Mouse (Mus musculus): ENCODE results near the gene AW822073.
A peak's percentile ranks its signal among the peaks of the same experiment; 100 is the strongest.
"Not testable (repeated sequence)": the region's sequence is repeated elsewhere in the genome, so short reads cannot be mapped to it uniquely, and the experiment has no call there.

The AW822073 gene

DNA sequence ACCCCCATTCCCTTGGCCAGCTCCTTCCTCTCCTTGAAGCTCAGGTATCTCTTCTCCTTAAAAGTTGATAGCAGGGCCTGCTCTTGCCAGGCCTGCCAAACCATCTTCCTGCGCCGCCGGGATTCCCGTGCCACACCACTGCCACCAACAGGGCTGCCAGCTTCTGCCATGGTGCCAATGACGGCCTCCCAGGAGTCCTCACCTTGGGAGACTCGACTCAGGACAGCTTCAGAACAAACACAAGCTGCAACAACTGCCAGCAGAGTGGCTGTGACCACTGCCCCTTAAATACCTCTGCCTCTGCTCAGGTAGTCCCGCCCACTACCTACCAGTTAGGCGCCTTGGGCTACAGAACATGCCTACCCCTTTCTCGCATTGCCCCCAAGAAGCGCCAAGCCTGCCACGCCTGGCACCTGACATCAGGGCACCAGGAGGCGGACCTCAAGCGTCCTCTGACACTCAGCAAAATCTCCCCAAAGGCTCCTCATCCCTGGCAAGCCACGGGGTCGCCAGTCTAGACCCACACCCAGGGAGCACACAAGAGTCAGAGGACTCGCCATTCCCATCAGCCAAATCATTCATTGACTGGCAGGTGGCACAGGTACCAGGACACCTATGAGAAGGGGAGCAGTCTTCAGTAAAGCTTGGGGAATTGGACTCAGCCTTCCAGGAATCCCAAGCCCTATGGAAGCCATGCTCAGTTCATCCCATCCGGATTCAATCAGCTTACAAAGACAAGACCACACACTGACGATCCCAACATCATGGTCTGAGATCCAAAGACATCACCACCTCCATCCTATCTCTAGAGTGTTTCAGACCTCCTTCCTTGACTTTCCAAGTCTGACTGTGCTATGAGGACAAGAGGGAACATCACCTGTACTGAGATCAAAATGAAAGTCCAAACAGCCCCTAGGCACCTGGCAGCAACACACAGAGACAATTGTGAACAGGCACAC is at the start of gene AW822073:
AW822073 (minus strand) TSS at position 104 of the 959 bp plus-strand sequence.
- peak; percentile 50 to 58 for DNase-seq (ENCODE audit: low spot score in 2 of 2)

DNA sequence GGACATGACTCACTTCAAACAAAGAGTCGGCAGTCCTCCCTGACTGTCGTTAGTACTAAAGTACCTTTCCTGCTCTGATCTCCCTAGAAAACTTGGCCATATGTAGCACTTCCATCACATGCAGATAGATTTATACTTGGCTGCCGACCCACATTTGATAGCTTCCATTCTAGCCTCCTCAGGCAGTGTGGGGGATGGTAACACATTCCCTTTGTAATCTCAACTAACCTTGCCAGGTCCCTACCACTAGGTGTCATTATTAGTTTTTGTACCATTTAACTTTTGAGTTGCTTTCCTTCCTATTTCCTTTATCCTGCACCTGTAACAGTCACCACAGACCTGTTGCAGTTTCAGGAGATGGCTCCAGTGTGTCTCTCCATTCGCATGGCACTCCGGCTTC is 33.7 kb upstream of the AW822073 start:
- DNase-seq (ENCODE audit: low spot score in 2 of 2): no peak

DNA sequence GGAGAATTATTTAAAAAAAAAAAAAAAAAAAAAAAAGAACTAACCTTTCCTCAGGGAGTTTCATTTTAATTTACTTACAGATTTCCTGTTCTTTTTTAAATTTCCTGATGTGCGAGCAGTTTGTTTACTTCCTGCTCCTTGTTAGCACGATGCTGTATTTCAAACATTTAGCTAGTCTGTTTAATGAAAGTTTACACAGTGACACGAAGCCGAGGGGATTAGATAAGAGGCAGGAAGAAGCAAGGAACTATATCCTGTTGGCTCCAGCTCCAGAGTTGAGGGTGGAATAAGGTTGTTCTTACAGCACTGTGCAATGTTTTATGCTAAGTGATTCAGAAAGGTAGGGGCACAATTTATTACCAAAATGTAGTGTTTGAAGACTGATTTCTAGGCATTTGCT is 31.2 kb upstream of the AW822073 start:
- DNase-seq (ENCODE audit: low spot score in 2 of 2): no peak

DNA sequence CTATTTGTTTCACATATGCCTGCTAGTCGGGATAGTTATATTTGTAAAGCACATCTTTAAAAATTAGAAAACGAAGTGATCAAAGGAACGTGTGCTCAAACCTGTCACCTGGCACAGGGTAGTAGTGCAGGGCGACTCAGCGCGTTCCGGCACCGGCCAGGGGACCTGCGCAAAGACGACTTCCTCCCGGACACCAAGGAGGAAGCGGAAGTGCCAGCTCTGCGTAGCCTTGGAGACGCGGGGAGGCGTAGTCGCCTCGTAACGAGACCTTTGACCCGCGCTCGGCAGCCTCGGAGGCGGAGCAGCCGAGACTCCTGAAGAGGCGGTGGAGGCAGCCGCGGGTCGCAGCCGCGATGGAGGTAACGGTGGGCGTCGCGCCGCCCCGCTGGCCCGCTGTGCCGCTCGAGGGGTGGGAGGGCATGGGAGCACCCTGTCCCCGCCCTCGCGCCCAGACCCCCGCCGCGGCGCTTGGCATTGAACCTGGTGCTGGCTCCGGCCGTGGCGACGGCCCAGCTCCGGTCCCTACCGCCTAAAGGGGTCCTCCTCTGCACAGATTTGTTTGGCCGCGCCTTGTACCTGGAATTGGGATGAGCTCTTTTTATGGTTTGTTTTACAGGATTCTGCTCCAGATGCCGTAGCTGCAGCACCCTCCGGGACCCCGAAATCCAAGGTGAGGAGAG is 30.6 kb upstream of the AW822073 start, which contains the start of gene Gcc2:
Gcc2 (plus strand) TSS at position 285 of the 680 bp plus-strand sequence.
- DNase-seq (ENCODE audit: low spot score in 2 of 2): peak; percentile 96

DNA sequence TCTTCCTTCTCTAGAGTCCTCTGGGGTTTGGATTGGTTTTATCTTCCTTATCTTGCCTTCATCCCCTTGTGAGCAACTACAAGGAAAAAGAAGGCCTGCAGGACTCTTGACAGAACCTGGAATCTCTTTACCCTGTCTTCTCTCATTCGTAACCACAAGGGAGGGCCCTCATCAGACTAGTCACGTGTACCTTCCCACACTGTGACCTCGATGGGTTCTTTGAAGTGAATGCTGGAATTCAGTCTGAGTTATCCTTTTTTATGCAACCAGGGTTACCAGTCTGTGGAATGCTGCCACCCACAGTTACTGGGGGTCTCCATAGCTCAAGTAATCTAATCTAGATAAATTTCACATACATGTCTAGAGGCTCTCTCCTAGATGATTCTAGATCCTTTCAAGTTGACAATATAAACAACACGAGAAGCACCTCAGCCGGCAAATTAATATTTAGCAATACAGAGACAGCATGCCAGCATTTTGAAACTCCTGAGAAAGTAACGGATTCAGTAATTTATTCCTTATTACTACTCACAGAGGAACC is 30.0 kb upstream of the AW822073 start:
- DNase-seq (ENCODE audit: low spot score in 2 of 2): no peak

DNA sequence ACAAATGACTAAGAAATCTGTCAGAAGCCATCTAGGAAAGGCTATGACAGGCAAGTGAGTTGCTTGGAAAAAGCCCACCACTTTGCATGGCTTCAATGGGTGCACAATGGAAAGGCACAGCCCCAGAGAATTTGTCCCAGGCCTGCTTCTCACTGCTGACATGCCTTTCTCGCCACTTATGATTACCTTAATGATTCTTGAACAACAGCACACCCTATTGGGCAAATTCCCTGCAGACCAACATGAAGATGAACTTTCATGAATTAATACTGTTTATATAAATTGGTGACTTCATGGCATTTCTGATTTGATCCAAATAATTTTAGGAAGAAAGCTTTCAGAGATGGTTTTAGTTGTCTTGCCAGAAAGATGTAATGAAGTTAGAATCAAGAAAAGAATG is 24.8 kb upstream of the AW822073 start:
- DNase-seq (ENCODE audit: low spot score in 2 of 2): no peak

DNA sequence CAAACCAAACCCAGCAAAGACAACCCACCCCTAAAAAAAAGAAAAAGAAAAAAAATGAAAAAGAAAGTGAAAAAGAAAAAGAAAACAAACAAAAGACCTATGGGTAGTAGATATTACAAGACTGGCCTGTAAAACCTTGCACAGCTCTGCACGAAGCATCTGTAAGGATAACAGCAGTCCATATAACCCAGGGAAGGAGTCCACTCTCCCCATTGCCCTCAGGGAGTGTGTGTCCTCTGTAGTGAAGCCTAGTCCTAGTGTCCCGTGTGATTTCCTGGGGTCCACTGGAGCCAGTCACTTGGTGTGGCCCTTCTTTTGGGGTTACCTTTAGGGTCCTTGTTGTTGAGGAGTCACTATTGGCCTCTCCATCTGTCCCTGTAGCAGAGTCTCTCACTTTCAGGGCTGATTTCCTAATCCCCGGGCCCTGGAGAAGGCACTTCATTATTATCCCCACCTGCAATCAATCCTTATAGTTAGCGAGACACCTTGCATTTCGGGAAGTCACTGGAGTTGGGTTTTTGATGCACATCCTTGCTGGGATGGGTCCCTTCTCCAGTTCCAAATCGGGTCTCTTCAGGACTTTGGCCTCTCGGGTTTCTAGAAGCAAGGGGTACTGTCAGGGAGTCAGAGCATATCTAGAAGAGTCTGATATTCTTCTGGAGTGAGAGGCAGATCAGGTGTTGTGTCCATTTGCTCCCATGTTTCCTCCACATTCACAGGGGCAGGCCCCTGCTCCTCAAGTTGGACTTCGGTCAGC is 14.4 kb upstream of the AW822073 start:
- DNase-seq (ENCODE audit: low spot score in 2 of 2): peak; percentile 58 to 65

DNA sequence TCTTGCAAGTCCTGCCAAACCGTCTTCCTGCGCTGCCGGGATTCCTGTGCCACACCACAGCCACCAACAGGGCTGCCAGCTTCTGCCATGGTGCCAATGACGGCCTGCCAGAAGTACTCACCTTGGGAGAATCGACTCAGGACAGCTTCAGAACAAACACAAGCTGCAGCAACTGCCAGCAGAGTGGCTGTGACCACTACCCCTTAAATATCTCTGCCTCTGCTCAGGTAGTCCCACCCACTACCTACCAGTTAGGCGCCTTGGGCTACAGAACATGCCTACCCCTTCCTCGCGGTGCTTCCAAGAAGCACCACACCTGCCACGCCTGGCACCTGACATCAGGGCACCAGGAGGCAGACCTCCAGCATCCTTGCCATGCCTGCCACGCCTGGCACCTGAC is 11.9 kb upstream of the AW822073 start, which contains the start of gene Gm4981:
Gm4981 (minus strand) TSS at position 89 of the 400 bp plus-strand sequence.
- DNase-seq (ENCODE audit: low spot score in 2 of 2): no peak

DNA sequence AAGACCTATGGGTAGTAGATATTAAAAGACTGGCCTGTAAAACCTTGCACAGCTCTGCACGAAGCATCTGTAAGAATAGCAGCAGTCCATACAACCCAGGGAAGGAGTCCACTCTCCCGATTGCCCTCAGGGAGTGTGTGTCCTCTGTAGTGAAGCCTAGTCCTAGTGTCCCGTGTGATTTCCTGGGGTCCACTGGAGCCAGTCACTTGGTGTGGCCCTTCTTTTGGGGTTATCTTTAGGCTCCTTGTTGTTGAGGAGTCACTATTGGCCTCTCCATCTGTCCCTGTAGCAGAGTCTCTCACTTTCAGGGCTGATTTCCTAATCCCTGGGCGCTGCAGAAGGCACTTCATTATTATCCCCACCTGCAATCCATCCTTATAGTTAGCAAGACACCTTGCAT is 10.3 kb upstream of the AW822073 start:
- DNase-seq (ENCODE audit: low spot score in 2 of 2): not testable (repeated sequence)

DNA sequence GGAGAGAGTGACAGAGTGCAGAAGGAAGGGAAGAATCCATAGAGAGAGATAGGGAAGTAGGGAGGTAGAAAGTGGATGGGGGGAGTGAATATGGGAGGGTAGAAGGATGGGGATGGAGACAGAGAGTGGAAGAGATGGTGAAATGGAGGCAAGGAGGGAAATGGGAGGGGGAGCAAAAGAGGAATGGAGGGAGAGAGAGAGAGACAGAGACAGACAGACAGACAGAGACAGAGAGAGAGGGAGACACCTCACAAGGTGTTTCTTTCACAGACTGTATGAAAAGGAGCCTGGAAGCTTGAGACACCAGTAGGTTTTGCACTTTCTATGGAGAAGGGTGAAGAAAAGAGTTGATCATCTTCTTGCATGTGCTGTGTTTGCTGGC is 9.0 kb upstream of the AW822073 start:
- DNase-seq (ENCODE audit: low spot score in 2 of 2): not testable (repeated sequence)

DNA sequence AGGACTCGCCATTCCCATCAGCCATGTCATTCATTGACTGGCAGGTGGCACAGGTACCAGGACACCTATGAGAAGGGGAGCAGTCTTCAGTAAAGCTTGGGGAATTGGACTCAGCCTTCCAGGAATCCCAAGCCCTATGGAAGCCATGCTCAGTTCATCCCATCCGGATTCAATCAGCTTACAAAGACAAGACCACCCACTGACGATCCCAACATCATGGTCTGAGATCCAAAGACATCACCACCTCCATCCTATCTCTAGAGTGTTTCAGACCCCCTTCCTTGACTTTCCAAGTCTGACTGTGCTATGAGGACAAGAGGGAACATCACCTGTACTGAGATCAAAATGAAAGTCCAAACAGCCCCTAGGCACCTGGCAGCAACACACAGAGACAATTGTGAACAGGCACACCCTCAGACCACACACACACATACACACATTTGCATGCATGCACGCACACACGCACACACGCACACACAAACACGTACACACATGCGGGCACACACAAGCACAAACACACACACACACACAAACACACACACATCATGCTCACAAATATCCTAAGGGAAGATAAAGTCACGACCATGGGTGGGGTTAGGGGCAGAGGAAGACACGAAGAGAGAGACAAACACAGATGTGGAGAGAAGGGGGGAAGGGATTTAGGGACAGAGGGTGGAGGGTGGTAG is 8.5 kb upstream of the AW822073 start:
- peak in 1 of 2 experiments; percentile 31 for DNase-seq (ENCODE audit: low spot score in 2 of 2)

DNA sequence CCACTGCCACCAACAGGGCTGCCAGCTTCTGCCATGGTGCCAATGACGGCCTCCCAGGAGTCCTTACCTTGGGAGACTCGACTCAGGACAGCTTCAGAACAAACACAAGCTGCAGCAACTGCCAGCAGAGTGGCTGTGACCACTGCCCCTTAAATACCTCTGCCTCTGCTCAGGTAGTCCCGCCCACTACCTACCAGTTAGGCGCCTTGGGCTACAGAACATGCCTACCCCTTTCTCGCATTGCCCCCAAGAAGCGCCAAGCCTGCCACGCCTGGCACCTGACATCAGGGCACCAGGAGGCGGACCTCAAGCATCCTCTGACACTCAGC is 7.9 kb upstream of the AW822073 start, which contains the start of gene Duxf3:
Duxf3 (minus strand) TSS at position 35 of the 329 bp plus-strand sequence.
- DNase-seq (ENCODE audit: low spot score in 2 of 2): not testable (repeated sequence)

DNA sequence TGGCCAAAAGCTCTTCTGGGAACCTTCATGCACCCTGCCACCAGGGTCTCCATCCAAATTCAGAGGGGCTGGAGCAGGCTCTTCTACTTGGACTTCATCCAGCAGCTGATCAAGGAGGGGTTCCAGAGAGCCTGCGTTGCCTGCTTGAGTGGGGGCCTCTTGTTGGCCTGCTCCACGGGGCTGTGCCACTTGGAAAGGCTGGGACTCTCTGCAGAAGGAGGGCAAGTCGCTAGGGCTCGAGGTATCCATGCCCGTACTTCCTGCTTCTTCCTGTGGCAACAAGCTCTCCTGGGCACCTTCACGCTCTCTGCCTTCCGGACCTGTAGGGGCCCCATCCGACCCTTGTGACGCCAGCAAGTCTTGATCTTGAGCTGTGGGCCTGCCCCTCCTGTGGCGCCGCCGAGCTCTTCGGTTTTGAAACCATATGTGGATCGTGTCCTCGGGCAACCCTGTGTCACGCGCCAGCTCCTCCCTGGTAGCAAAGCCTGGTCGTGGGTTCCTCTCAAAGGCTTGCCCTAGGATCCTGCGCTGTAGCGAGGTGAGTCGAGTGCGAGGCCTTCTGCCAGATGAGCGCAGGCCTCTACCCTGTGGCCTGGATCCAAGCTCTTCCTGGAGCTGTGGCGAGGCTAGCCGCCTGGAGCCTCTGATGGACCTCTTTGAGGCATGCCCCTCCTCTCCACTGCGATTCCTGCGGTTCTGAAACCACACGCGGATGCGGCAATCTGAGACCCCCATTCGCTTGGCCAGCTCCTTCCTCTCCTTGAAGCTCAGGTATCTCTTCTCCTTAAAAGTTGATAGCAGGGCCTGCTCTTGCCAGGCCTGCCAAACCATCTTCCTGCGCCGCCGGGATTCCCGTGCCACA is 7.3 kb upstream of the AW822073 start:
- DNase-seq (ENCODE audit: low spot score in 2 of 2): peak; percentile 81

DNA sequence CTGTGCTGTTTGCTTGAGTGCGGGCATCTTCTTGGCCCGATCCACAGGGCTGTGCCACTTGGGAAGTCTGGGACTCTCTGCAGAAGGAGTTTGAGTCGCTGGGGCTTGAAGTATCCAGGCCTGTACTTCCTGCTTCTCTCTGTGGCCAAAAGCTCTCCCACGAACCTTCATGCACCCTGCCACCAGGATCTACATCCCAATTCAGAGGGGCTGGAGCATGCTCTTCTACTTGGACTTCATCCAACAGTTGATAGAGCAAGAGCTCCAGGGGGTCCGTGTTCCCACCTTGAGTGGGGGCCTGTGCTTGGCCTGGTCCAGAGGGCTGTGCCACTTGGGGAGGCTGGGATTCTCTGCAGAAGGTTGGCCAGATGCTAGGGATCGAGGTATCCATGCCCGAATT is 6.4 kb upstream of the AW822073 start:
- peak; percentile 50 to 61 for DNase-seq (ENCODE audit: low spot score in 2 of 2)

DNA sequence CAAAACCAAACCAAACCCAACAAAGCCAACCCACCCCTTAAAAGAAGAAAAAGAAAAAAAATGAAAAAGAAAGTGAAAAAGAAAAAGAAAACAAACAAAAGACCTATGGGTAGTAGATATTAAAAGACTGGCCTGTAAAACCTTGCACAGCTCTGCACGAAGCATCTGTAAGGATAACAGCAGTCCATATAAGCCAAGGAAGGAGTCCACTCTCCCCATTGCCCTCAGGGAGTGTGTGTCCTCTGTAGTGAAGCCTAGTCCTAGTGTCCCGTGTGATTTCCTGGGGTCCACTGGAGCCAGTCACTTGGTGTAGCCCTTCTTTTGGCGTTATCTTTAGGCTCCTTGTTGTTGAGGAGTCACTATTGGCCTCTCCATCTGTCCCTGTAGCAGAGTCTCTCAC is 5.3 kb upstream of the AW822073 start:
- not testable (repeated sequence) for DNase-seq (ENCODE audit: low spot score in 2 of 2)

DNA sequence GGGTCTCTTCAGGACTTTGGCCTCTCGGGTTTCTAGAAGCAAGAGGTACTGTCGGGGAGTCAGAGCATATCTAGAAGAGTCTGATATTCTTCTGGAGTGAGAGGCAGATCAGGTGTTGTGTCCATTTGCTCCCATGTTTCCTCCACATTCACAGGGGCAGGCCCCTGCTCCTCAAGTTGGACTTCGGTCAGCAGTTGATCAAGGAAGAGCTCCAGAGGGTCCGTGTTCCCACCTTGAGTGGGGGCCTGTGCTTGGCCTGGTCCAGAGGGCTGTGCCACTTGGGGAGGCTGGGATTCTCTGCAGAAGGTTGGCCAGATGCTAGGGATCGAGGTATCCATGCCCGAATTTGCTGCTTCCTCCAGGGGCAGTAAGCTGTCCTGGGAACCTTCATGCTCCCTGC is 3.1 kb upstream of the AW822073 start:
- not testable (repeated sequence) for DNase-seq (ENCODE audit: low spot score in 2 of 2)

DNA sequence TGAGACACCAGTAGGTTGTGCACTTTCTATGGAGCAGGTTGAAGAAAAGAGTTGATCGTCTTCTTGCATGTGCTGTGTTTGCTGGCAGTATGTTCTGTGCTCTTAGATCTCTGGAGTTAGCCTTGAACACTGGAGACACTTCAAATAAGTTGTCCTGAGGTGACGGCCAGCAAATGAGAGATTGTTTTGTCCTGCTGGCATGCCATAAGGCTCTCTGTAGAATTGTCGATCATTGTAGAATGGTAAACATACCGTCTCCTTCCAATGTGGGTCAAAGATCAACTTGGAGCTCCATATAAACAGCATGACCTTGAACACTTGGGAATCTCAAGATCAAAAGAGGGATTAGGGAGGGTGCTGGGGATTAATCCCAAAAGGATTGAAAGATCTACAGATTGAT is 1.6 kb upstream of the AW822073 start:
- peak in 1 of 2 experiments; percentile 31 for DNase-seq (ENCODE audit: low spot score in 2 of 2)

DNA sequence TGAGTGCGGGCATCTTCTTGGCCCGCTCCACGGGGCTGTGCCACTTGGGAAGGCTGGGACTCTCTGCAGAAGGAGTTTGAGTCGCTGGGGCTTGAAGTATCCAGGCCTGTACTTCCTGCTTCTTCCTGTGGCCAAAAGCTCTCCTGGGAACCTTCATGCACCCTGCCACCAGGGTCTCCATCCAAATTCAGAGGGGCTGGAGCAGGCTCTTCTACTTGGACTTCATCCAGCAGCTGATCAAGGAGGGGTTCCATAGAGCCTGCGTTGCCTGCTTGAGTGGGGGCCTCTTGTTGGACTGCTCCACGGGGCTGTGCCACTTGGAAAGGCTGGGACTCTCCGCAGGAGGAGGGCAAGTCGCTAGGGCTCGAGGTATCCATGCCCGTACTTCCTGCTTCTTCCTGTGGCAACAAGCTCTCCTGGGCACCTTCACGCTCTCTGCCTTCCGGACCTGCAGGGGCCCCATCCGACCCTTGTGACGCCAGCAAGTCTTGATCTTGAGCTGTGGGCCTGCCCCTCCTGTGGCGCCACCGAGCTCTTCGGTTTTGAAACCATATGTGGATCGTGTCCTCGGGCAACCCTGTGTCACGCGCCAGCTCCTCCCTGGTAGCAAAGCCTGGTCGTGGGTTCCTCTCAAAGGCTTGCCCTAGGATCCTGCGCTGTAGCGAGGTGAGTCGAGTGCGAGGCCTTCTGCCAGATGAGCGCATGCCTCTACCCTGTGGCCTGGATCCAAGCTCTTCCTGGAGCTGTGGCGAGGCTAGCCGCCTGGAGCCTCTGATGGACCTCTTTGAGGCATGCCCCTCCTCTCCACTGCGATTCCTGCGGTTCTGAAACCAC is 541 bp downstream of the AW822073 start:
- DNase-seq (ENCODE audit: low spot score in 2 of 2): peak; percentile 72 to 78

DNA sequence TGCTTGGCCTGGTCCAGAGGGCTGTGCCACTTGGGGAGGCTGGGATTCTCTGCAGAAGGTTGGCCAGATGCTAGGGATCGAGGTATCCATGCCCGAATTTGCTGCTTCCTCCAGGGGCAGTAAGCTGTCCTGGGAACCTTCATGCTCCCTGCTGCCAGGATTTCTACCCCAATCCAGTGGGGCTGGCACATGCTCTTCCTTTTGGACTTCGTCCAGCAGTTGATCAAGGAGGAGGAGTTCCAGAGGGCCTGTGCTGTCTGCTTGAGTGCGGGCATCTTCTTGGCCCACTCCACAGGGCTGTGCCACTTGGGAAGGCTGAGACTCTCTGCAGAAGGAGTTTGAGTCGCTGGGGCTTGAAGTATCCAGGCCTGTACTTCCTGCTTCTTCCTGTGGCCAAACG is 1.6 kb downstream of the AW822073 start:
- DNase-seq (ENCODE audit: low spot score in 2 of 2): not testable (repeated sequence)

Data from right cerebral cortex, postnatal 10 days (tissue).